Mouse (Mus musculus): Measurements from ENCODE around the gene Utp4. TPM values are rescaled to one million over a fixed set of nuclear protein-coding genes. Genes with fewer than 3 reads are reported as not detected.
"Not testable (repeated sequence)": the region's sequence is repeated elsewhere in the genome, so short reads cannot be mapped to it uniquely, and the experiment has no call there.

The Utp4 gene
- total RNA-seq, 2 experiments from 2014 or later: 18.1 to 21.7 TPM

DNA sequence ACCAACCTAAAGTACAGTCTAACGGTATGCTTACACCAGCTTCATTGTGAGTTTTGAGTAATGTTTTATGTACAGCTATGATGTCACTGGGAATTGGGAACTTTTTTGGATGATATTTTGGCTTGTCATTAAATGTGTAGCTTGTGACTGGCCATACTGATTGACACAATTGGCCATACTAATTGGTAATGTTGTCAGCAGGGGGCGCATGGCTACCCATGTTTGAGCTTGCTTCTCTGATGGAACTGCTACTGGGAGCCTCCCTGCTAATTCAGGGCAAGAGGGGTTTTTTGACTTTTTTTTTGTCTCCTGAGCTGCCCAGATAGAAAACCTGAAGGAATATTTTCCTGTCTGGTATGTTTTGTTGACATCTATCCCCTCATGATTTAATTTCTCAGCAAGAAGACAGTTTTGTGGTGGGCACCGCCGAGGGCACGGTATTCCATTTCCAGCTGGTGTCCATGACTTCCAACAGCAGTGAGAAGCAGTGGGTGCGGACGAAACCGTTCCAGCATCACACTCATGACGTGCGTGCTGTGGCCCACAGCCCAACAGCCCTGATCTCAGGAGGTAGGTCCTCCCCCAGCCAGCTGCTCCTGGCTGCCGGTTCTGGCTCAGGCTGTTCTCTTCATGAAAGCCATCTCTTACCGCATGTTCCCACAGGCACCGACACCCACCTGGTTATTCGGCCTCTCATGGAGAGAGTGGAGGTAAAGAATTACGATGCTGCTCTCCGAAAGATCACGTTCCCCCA lies 12.5 kb downstream of the Utp4 start:
- peak; percentile 81 for DNase-seq

- no peak for DNase-seq
Observed at GRCm38 (mm10) chr8:106906635-106907034, 13.2 kb downstream of the Utp4 start.

DNA sequence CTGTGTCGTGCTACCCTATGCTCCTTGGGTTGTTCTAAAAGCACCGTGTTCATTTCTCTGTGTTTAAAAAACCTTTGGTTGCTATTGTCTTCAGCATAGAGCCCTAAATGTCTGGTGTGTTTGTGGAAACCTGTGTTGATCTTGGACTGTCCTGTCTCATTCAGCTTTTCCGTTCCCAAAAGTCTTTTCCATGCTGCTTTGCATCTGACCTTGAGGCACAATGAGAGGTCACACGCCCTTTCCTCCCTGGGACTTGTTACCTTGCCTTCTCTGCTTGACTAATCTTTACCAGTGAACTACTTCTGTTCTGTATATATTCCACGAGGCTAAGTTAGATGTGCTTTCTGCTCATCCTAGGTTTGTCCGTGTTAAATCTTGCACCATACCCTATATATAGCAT lies 14.0 kb downstream of the Utp4 start:
- DNase-seq: no peak

GRCm38 (mm10) chr8:106908291-106908690 lies 14.9 kb downstream of the Utp4 start:
- no peak for DNase-seq

DNA sequence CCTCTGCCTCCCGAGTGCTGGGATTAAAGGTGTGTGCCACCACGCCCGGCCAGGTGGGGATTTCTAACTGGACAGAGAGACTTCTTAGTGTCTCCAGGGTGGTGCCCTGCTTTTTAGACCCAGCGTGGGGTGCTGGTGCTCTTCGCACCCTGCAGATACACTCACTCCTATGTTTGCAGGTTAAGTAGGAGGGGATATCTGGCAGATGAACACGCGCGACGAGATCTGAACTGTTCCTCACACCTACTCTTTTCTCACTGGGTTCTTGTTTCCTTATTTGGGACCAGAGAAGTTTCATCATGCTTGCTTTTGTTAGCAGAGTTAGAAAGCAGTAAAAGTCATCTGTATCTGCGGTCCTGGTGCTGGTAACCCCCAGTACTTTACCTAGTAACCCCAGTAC lies 20.2 kb downstream of the Utp4 start:
- no peak for DNase-seq

GRCm38 (mm10) chr8:106919721-106920394 lies 26.4 kb downstream of the Utp4 start:
- DNase-seq: no peak

- no peak for DNase-seq
Observed at GRCm38 (mm10) chr8:106920395-106920741, 26.9 kb downstream of the Utp4 start.

DNA sequence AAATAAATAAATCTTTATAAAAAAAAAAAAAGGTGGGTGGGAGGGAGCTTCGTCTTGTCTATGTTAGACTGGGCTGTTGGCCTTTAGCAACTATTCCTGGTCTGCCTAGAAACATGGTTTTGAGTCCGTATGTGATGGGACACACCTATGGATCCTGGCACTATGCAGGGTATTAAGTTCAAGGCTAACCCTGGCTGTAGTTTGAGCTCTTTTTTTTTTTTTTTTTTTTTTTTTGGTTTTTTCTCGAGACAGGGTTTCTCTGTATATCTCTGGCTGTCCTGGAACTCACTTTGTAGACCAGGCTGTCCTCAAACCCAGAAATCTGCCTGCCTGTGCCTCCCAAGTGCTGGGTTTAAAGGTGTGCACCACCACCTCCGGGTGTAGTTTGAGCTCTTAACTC lies 30.6 kb downstream of the Utp4 start:
- DNase-seq: no peak

GRCm38 (mm10) chr8:106924904-106925349 lies 31.5 kb downstream of the Utp4 start:
- DNase-seq: peak; percentile 31

DNA sequence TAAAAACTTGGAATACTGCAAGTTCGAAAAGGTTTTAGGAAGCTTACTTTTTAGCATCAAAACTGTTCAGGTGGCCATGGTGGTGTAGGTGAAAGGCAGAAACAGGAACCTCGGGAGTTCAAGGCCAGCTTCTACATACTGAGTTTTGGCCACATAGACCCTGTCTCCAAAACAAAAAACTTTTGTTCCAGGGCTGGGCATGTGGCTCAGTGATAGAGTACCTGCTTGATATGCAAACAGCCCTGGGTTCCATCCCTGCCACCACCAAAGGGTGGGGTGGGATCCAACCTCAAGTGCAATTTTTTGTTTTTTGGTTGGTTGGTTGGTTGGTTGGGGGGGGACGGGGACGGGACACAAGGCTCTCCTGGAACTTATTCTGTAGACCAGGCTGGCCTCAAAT lies 32.0 kb downstream of the Utp4 start:
- DNase-seq: no peak

- no peak for DNase-seq
Observed at GRCm38 (mm10) chr8:106927247-106927646, 33.8 kb downstream of the Utp4 start.

DNA sequence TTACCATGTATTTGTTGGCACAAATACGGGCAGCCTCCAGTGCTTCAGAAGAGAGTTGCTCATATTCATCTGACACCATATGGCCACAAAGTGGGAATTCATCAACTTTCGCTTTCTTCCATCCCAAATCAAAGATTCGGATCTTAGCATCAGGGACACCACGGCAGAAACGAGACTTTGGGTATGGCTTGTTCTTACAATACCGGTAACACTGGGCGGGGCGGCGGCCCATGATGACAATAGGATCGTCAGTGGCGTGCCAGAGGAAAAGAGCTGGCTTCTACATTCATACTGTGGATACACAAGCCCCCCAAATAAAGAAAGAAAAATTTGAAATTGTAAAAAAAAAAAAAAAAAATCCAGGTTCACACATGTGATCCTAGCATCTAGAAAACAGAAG lies 34.7 kb downstream of the Utp4 start:
- not testable (repeated sequence) for DNase-seq

DNA sequence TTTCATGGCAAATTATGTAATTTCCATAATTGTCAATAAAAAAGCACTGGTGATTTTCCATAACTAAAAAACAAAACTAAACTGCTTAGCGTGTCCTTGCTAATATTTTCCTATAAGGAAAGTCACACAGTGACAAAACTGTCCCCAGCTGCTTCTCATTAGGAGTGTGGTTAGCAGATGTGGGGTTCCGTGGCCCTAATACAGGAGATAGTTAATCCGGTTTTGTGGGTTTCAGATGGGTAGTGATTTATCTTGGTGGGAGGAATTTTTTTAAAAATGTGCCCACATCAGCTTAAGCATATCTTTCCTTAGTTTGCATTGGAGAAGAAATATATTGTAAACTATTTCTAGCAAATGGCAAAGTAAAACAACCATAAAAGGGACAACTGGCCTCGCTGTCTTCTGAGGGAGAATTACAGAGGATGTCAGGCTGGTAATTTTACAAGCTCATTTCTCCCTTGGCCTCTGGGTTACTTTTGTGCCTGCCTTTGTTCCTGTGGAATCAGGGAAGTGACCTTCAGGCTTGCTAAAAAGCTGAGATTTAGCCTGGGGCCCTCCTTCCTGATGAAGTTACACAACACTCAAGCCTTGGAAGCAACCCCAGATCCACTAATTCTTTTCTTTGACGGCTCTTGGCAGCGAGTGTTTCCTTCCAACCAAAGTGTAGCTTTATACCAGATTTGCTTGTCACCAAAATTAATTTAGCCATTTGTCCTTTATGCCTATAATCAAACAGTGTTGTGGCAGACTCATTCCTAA lies 35.9 kb downstream of the Utp4 start:
- no peak for DNase-seq

DNA sequence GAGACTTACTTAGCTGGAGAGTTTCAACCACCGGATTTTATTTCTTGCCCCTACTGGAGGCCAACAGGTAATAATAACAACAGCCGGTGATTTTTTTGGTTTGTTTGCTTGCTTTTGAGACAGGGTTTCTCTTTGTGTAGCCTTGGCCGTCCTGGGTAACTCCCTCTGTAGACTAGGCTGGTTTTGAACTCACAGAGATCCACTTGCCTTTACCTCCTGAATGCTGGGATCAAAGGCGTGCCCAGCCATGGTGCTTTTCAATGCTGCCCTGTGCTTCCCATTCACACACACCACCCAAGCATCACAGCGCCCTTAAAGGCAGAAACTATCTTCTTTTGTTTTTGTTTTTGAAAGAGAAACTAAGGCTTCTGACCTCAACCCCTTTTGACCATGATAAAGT lies 36.5 kb downstream of the Utp4 start:
- DNase-seq: no peak

GRCm38 (mm10) chr8:106932376-106933065 lies 39.1 kb downstream of the Utp4 start:
- peak; percentile 30 for DNase-seq

DNA sequence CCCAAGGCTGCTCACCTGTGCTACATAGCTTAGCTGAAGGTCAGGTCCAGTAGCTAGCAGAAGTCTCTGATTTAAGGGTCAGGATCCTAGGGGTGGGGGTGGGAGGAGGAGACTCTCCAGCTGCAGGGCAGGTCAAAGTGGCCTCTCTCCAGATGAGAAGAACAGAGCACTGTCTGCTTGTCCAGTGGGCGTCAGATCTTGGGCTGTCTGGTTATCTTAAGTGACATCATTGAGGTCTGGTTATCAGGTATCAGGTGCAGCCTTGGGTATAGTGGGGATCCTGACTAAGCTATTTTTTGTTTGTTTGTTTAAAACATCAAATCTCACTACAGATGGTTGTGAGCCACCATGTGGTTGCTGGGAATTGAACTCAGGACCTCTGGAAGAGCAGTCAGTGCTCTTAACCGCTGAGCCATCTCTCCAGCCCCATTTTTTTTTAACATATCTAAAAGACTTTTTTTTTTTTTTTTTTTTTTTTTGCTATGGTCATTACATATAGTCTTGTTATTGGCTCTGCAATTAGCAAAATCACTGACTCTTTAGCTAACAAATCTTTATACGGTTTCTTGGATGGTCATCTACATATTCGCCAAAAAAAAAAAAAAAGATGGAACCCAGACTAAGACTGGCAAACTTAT lies 40.2 kb downstream of the Utp4 start:
- no peak for DNase-seq

DNA sequence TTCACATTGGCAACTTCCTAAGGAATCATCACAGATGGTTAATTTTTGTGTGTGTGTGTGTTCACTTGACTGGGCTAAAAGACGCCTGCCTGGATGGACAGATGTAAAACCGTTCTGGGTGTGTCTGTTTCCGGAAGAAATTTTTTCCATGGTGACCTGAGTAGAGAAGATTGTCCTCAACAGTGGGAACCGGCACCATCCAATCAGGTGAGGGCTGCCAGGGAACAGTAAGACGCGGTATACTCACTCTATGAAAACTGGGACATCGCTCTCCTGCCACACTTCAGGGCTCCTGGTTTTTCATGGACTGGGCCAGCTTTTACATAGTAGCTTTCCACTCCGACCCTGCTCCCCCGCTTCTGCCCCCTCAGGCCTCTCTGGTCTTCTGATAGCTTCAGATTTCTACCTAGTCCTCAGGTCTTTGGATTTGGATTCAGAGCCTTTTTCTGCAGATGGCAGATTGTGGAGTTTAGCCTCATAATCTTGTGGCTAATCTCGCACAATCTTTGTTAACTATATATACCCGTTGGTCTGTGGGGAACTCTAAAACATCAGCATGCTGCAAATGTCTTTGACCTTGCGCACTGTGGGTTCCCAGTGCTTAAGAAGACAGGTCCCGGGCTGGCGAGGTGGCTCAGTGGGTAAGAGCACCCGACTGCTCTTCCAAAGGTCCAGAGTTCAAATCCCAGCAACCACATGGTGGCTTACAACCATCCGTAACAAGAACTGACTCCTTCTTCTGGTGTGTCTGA lies 41.0 kb downstream of the Utp4 start:
- DNase-seq: no peak

DNA sequence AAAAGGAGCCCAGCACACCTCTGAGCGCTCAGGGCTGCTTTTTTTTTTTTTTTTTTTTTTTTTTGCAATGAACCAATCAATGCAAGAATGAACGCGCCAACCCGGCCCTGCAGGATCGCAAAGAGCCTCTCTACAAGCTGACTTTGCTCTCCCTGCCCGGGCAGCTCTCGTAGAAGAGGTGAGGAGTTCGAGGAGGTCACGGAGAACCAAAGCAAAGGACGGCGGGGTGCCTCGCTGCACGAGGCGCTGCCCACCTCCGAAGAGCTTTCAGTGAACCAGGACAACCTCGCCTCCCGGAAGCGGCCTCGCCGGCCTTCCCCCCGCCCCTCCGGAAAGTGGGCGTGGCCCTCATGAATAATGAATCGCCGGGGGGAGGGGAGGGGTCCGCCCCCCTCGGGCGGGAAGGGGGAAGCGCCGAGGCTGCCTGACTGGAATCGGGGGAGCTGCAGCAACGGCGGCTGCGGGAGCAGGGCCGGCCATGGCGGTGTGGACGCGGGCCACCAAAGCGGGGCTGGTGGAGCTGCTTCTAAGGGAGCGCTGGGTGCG lies 42.0 kb downstream of the Utp4 start, which contains the start of gene Sntb2:
Gene Sntb2, plus strand, starts transcription at position 427 of the 546 bp plus-strand sequence.
- peak; percentile 94 for DNase-seq

DNA sequence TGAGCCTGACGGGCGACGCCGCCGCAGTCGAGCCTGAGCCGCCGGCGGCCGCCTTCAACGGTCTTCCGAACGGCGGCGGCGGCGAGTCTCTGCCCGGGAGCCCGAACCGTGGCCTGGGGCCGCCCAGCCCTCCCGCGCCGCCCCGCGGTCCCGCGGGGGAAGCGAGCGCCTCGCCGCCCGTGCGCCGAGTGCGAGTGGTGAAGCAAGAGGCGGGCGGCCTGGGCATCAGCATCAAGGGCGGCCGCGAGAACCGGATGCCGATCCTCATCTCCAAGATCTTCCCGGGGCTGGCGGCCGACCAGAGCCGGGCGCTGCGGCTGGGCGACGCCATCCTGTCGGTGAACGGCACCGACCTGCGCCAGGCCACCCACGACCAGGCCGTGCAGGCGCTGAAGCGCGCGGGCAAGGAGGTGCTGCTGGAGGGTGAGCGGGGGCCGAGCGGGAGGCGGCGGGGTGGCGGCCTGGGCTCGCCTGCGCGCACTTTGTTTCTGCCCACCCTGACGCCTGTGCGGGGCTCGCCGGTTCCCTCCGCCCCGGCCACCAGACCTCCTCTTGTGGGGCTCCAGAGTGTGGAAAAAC lies 42.6 kb downstream of the Utp4 start:
- DNase-seq: peak; percentile 64

- DNase-seq: peak; percentile 27
Observed at GRCm38 (mm10) chr8:106936478-106937051, 43.1 kb downstream of the Utp4 start.

Measured in gastrocnemius, postnatal 10 days (tissue).